Mouse (Mus musculus): ENCODE measurements around the gene C130032M10Rik.
"Not testable (repeated sequence)": the region's sequence is repeated elsewhere in the genome, so short reads cannot be mapped to it uniquely, and the experiment has no call there.

C130032M10Rik gene

GRCm38 (mm10) chr9:114518812-114519477, 3.4 kb downstream of the C130032M10Rik start:
- no peak for DNase-seq (ENCODE audit: low spot score in 2 of 2)

DNA sequence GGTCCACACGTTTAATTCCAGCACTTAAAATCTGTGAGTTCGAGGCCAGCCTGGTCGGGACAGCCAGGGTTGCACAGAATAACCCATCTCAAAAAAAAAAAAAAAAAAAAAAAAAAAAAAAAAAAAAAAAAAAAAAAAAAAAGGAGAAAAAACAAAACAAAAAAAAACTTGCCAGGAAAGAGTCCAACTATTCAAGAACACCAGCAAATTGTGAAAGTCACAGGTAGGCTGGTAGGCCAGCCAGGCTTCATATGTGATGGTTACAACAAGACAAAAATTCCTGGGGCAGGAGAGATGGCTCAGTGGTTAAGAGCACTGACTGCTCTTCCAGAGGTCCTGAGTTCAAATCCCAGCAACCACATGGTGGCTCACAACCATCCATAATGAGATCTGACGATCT, 5.0 kb downstream of the C130032M10Rik start:
- DNase-seq (ENCODE audit: low spot score in 2 of 2), result not testable (repeated sequence)

GRCm38 (mm10) chr9:114522041-114522440, 6.5 kb downstream of the C130032M10Rik start:
- DNase-seq (ENCODE audit: low spot score in 2 of 2), result no peak

GRCm38 (mm10) chr9:114522501-114522900, 7.0 kb downstream of the C130032M10Rik start:
- DNase-seq (ENCODE audit: low spot score in 2 of 2), result no peak

DNA sequence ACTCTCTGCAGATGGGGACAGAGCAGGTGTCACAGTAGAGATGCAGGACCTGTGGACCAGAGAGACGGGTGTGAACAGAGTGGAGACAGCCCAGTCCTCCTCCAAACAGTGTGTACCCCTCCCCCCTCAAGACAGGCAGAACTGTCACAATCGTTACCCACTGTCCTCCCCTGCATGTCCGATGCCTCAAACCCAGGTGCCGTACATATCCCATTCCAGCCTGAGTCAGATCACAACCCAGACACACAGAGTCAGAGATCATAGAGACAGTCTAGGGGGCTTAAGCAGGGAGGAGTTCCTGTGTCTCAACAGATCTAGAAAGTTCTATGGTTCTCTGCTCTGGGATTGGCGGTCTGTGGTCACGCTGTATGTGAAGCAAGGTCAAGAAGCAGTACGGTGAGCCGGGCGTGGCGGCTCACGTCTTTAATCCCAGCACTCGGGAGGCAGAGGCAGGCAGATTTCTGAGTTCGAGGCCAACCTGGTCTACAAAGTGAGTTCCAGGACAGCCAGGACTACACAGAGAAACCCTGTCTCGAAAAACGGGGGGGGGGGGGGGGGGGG, 9.7 kb downstream of the C130032M10Rik start:
- DNase-seq (ENCODE audit: low spot score in 2 of 2), result no peak

GRCm38 (mm10) chr9:114525891-114526290, 10.4 kb downstream of the C130032M10Rik start:
- no peak for DNase-seq (ENCODE audit: low spot score in 2 of 2)

DNA sequence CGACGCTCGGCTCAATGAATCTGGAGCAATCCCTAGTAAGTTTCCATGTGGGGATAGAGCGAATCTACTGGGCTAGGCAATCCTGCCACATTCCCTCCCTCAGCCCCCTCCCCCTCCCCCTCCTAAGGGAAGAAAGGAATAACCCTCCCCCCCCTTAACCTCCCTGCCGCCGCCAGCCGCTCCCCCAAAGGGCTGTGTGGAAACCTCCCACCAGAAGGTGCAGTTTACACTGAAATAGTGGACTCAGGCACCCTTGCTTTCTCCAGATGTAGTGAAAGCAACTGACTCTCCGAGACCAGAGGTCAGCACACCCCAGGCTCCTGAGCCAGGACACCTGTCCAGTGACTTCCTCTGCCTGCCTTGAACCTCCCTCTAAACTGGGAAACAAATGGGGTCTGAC, 11.1 kb downstream of the C130032M10Rik start:
- no peak for DNase-seq (ENCODE audit: low spot score in 2 of 2)

DNA sequence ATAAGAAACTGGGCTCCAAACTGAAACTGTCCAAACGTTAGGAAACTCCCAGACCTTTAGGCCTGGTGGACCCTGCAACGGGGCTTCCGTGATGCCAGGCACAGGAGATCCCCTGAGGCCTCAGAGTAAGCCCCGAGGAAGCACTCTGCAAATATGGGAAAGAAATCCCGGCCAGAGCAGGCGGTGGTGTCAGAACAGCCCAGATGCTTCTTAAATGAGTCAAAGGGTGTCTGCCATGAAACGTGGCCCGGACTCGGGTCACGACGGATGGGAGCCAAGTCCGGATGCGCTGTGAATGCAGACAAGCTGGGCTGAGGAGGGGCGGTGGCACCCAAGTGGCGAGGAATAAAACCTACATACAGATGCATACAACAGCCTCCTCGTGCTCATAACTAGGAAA, 11.6 kb downstream of the C130032M10Rik start:
- DNase-seq (ENCODE audit: low spot score in 2 of 2), result no peak

DNA sequence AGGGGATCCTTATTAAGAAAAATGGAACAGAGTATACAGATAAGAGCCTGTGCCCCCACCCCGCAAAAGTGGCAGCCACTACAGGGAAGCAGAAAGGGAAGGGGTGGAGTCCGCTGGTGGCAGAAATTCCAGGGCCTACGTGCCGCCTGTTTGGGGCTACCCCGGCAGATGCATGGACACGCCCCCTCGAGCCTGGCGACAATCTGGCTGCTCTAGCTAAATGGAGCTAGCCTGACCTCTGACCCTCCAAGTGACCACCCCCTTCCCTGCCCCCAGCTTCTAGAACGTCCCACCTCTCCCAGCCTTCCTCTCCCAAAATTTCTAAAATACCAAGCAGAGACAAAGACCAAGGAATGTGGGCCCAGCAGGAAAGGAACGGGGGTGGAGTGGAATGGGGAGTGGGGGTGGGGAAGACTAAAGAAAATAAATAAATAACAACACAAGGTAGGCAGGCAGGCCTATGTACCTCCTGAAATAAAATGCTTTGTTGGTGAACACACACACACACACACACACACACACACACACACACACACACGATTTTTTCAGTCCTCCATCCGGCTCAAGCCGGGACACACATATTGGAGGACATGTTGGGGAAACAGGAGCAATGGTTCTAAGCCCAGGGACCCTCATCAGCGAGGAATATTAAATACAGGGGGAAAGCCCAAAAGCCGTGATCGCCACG, 12.6 kb downstream of the C130032M10Rik start:
- no peak for DNase-seq (ENCODE audit: low spot score in 2 of 2)

GRCm38 (mm10) chr9:114528680-114529048, 13.2 kb downstream of the C130032M10Rik start:
- peak in 1 of 2 experiments; percentile 46 for DNase-seq (ENCODE audit: low spot score in 2 of 2)

- no peak for DNase-seq (ENCODE audit: low spot score in 2 of 2)
Observed at GRCm38 (mm10) chr9:114531276-114531675, 15.8 kb downstream of the C130032M10Rik start.

DNA sequence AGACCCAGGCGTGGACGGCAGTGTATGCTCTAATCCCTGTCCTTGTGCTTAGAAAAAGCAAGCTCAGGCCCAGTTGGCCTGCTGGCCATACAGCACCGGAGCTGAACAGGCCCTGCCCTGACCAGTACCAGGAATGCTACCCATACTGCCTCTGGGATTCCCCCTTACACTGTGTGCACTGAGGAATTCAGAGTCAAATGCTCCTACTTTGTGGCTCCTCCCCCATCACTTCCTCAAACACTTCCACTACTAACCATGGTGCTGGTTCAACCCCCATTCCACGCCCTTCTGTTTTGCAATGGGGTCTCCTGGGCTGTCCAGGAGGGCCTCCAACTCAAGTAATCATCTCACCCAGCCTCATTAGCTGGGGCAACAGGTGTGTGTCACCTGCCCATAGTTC, 18.4 kb downstream of the C130032M10Rik start:
- DNase-seq (ENCODE audit: low spot score in 2 of 2), result no peak

DNA sequence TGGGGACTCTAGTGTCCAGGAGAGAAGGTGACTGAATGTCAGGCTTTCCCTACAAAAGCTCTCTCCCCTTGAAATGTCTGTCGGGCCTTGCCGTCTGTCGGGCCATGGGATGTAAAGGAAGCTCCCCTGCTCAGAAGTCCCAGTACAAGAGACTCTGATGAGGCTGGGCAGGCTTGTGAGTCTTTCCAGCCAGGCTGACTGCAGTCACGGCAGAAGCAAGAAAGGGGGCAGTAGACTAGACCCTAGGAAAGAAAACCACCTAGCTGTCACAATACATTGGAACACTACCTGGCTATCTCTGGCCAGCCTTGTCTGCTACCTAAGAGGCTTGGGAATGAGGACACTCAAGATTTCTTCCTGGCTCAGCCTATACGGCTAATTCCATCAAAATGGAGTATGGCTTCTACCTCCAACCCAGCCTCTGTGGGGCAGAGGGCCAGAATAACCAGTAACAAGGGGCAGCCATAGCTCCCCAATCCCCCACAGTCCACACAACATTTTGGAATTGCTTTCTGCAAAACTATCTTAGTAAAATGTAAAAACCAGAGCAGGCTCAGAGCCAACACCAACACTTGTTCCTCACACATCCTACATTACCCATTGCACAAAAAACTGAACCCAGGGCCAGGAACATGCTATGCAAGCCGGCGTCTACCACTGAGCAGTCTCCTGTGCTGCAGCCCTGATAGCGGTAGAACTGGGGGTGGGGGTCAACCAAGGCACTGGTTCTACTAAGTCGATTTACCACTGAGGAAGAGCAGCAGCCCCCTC, 19.4 kb downstream of the C130032M10Rik start:
- peak in 1 of 2 experiments; percentile 24 for DNase-seq (ENCODE audit: low spot score in 2 of 2)

- no peak for DNase-seq (ENCODE audit: low spot score in 2 of 2)
Observed at GRCm38 (mm10) chr9:114536628-114537027, 21.1 kb downstream of the C130032M10Rik start.

GRCm38 (mm10) chr9:114538996-114539563, 23.6 kb downstream of the C130032M10Rik start:
- DNase-seq (ENCODE audit: low spot score in 2 of 2), result no peak

DNA sequence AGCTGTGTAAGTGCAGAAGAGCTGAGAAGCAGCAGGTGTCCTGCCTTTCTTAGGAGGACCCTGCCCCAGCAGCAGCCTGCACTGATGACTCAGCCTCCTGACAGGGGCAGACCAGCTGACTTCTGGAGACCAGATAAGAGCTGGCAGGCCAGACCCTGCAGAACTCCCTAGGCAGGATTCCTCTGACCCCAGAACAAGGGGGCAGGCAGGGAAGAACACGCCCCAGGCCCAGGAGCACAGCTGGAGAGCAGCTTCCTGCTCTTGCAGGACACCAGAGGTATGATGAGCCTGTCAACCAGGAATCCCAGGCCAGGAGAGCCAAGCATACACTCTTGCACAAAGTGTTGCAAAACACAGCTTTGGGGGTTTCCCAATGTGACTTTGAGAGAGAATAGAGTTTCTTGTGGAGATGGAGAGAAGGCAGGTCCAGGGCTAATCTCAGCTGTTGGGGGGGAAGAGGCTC, 25.8 kb downstream of the C130032M10Rik start:
- no peak for DNase-seq (ENCODE audit: low spot score in 2 of 2)

DNA sequence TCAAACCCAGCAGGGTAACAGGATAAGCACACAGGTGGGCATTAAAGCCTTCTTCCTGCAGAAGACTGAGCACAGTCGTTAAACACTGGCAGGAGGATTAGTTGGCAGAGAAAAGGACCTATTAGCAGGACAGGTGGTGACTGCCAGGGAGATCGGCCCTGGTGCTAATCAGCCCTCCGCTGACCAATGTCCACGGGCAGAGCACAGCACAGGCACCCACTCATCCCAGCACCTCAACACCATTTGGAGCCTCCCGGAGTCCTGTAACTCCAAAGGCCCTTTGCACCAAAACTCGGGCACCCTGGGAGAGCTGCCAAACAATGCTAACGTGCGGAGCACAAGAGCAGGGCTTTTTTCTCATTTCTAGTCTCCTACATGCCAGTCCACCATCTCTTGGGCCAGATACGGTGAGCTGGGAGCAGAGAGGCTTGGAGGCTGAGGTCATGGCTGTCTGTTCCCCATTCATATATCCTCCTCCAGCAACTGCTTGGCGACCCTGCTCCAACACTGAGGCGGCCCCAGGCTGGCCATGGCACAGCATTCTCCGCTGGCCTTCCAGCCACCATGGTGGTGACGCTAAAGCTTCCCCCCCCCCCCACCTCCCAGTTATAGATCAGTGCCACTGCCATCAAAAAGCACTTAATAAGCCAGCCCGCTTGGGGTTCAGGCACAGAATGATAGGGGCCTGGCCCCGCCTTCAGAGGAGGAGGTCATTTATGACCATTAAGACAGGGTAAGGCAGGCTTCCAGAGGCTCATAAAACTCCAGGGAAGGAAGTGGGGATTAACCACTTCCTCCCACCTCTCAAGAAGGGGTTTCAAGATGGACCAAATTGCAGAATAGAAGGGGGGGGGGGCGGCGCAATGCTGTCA, 28.6 kb downstream of the C130032M10Rik start:
- no peak for DNase-seq (ENCODE audit: low spot score in 2 of 2)

DNA sequence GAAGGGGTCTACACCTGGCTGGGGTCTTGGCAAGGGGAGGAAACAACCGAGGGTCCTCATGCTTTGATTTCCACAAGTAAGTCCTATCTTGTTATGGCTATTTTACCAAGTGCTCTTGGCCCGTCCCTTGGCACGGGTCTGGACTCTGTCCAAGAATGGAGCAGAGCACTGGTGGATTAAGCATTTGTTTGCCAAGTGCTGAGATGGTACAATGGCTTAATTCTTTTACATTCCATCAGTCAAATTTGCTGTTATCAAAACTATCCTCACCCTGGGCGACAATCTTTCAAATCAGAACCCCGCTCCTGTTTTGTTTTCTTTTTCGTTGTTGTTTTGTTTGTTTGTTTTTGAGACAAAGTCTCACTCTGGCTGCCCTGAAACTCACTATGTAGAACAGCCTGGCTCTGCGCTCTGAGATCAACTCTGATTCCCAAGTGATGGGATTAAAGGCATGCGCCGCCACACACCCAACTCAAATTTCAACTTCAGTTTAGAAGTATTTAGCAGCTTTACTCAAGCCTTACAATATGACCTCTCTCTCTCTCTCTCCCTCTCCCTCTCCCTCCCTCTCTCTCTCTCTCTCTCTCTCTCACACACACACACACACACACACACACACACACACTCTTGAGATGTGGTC, 29.4 kb downstream of the C130032M10Rik start:
- no peak for DNase-seq (ENCODE audit: low spot score in 2 of 2)

GRCm38 (mm10) chr9:114546765-114547164, 31.3 kb downstream of the C130032M10Rik start:
- DNase-seq (ENCODE audit: low spot score in 2 of 2), result no peak

- no peak for DNase-seq (ENCODE audit: low spot score in 2 of 2)
Observed at GRCm38 (mm10) chr9:114547643-114548077, 32.2 kb downstream of the C130032M10Rik start.
